Mouse (Mus musculus) limb, embryonic 14.5 days (tissue): ENCODE results near the gene Slc2a4. TPM values are rescaled to one million over a fixed set of nuclear protein-coding genes. Genes with fewer than 3 reads are reported as not detected.
"Not testable (repeated sequence)": the region's sequence is repeated elsewhere in the genome, so short reads cannot be mapped to it uniquely, and the experiment has no call there.

Source experiments
- ATAC-seq: fragments of 200-750 bp; cut with Nextera tagmentation; 2 replicates; pipeline ENCODE4 v1.8.0; 2017; ENCODE audit warnings: low read depth, moderate number of reproducible peaks, moderate TSS enrichment; ENCODE audit not compliant: low FRiP score
- DNase-seq: peaks from one replicate; pipeline ENCODE4 v3.0.0-alpha.2; 2015; ENCODE audit warnings: low spot score
- H3K27ac ChIP-seq: fragments of 300-500 bp; sonication (generic); replicated peaks from 2 replicates; pipeline ENCODE4 v1.5.1; 2014; ENCODE audit warnings: low read depth, mild to moderate bottlenecking, low read length, moderate library complexity, mixed read lengths
- H3K27me3 ChIP-seq: fragments of 300-500 bp; sonication (generic); 2 replicates; pipeline ENCODE4 v1.6.1; 2014; ENCODE audit warnings: low read length, mixed read lengths; ENCODE audit not compliant: control insufficient read depth, insufficient read depth
- H3K36me3 ChIP-seq: fragments of 300-500 bp; sonication (generic); 2 replicates; pipeline ENCODE4 v1.6.1; 2014; ENCODE audit warnings: mild to moderate bottlenecking, low read length, moderate library complexity, mixed read lengths; ENCODE audit not compliant: control insufficient read depth, insufficient read depth
- H3K4me1 ChIP-seq: fragments of 300-500 bp; sonication (generic); 2 replicates; pipeline ENCODE4 v1.6.1; 2014; ENCODE audit warnings: antibody characterized with exemption, low read length, mixed read lengths; ENCODE audit not compliant: control insufficient read depth, insufficient read depth
- H3K4me2 ChIP-seq: fragments of 300-500 bp; sonication (generic); replicated peaks from 2 replicates; pipeline ENCODE4 v1.6.1; 2014; ENCODE audit warnings: low read depth, mild to moderate bottlenecking, low read length, moderate library complexity; ENCODE audit not compliant: severe bottlenecking
- H3K4me3 ChIP-seq: fragments of 300-500 bp; sonication (generic); replicated peaks from 2 replicates; pipeline ENCODE4 v1.5.1; 2014; ENCODE audit warnings: low read length
- H3K9ac ChIP-seq: fragments of 300-500 bp; sonication (generic); 2 replicates; pipeline ENCODE4 v1.6.1; 2014; ENCODE audit warnings: mild to moderate bottlenecking, low read depth, low read length, moderate library complexity; ENCODE audit not compliant: severe bottlenecking
- H3K9me3 ChIP-seq: fragments of 300-500 bp; sonication (generic); 2 replicates; pipeline ENCODE4 v1.6.1; 2016; ENCODE audit warnings: low read length; ENCODE audit not compliant: control insufficient read depth
- POLR2A ChIP-seq: fragments of 200-500 bp; IDR thresholded peaks from 2 replicates; pipeline ENCODE4 v1.8.0; 2012; ENCODE audit warnings: inconsistent platforms, mild to moderate bottlenecking, moderate library complexity, borderline replicate concordance; ENCODE audit not compliant: insufficient read depth, insufficient read length; ENCODE audit errors: extremely low read depth
- WGBS: fragments of 180-500 bp; shearing (Covaris S2); extraction: QIAGEN DNeasy Blood & Tissue Kit; methylation state at CpG from one replicate; pipeline ENCODE4 v1.1.7; 2014; 5-methylcytosine and 5-hydroxymethylcytosine counted together
- polyA plus RNA-seq, 2 experiments: library from polyadenylated mRNA; depleted of rRNA in 1 of 2; stranded (reverse) in 1 of 2; unstranded in 1 of 2; fragments of >200 nt; fragmentation: Nextera tagmentation in 1 of 2; extraction: Ambion mirVana in 1 of 2; gene quantifications; 2 replicates each; pipeline versions ENCODE4 v1.2.1 to v1.2.3; 2012 to 2014

Slc2a4 gene
- polyA plus RNA-seq, 2 experiments = 19.3 to 31.0 TPM

DNA sequence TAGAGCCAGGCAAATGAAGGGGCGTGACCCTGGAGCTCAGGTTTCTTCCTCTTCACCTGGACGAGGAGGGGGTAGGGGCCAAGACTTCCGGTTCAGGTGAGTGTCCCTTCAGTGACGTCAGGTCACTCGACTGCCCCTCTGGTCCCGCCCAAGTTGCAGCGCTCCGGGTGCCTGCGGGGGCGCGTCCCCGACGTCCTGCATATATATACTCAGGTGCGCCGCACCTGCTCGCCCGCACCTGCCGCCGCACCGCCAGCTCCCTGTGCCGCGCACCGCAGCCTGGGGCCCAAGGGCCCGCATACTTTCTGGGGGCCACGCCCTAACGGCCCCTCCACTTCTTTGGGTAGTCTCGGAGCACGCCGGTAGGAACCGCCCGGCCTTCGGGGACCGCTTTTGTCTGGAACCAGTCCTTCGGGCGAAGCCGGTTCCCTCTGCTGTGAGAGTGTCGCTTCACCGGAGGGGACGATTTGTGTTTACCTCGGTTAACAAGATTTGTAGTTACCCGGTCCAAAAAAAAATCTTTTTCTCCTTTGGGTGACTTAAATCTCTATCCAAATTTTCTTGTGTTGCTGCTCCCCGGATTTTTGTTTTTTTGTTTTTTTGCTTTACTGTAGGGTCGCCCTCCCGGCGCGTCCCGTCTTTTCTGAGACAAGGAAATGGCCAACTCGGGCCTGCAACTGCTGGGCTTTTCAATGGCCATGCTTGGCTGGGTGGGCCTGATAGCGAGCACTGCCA, 17.4 kb upstream of the Slc2a4 start:
- no peak for TF ChIP-seq POLR2A
- Histone ChIP-seq H3K4me3 (peak overlapping the region; percentile 37), H3K27ac (no peak overlapping the region), H3K27me3 (peaks cover 68% of the 10 kb centered on the region), H3K4me2 (peak overlapping the region; percentile 68; the same call in 1 of the 2 replicates), H3K36me3 (peaks cover 28% of the 10 kb centered on the region), H3K4me1 (0 out of 2 replicates have a peak, but pooled peaks cover 3% of the 10 kb centered on the region), H3K9ac (0 out of 2 replicates have a peak overlapping the region, but pooled peaks have one; percentile 50), H3K9me3 (no peaks in the 10 kb centered on the region)
- 2% methylated on average over 49 of the region's 49 CpGs for WGBS
- no peak for DNase-seq
- no peak for ATAC-seq

DNA sequence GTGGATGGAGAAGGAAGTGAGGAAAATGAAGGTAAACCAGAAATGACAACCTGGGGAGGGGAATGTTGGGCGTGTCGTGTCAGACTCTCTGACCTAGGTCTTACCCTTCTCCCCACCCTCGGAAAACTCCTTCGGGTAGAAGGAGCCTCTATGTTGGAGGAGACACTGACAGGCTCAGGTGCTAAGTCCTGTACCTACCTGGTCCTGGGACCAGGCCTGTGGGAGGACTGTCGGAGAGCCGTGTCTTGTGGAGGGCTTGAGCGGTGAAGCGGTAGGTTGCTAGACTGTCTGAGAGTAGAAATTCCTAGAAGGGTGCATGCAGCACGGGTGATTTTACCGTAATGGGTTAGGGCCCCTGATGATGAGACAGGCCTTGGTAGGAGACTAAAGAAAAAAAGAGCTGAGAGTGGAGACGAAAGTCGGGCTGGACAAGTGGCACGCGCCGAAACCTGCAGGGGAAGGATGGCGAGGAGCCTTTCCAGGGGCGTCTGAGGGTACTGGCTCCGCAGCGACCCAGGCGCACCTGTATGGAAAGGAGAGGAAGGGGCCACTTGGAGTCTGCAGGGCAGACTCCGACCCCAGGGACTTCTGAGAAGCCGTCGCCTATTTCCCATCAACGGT, 16.8 kb upstream of the Slc2a4 start, which contains the start of gene Cldn7:
Gene Cldn7, plus strand, starts transcription at position 130 of the 621 bp plus-strand sequence.
- H3K9ac ChIP-seq = no peak within 1 kb of the TSS
- no peak for TF ChIP-seq POLR2A
- ATAC-seq (no peak), DNase-seq (no peak)
- no peak within 1 kb of the TSS for H3K27ac ChIP-seq
- peak within 1 kb of the TSS; percentile 18 for H3K4me3 ChIP-seq
- H3K9me3 ChIP-seq = no peaks in the 10 kb centered on the region
- peak within 1 kb of the TSS; percentile 28; the same call in 1 of the 2 replicates for H3K4me2 ChIP-seq
- 10% methylated on average over 24 of the region's 24 CpGs for WGBS
- H3K27me3 ChIP-seq = peaks cover 68% of the 10 kb centered on the region
- peaks cover 21% of the 10 kb centered on the region for H3K36me3 ChIP-seq
- 0 out of 2 replicates have a peak, but pooled peaks cover 3% of the 10 kb centered on the region for H3K4me1 ChIP-seq

DNA sequence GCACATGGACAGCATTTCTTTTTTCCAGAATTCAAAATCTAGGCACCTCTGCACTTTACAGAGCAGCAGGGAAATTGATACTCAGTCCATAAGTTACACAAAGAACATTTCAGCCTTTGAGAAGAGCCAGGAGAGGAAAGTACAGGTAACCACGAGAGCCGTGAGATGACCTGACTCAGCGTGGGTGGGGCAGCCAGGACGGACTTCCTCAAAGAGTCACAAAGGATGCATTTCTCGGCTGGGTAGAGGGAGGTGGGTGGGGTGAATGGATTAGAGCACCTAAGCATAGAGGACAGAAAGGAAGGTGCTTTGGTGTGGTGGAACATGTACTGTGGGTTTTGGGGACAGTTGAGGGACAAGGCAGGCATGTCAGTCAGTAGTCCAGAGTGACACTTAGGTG, 13.9 kb upstream of the Slc2a4 start:
- H3K4me1 ChIP-seq = 0 out of 2 replicates have a peak, but pooled peaks cover 2% of the 10 kb centered on the region
- H3K4me2 ChIP-seq = no peak overlapping the region
- DNase-seq (no peak), ATAC-seq (no peak)
- peaks cover 52% of the 10 kb centered on the region for H3K27me3 ChIP-seq
- H3K4me3 ChIP-seq = no peak overlapping the region
- no peak overlapping the region for H3K27ac ChIP-seq
- H3K9me3 ChIP-seq = no peaks in the 10 kb centered on the region
- 48% methylated on average over 5 of the region's 5 CpGs for WGBS
- no peak for TF ChIP-seq POLR2A
- no peak overlapping the region for H3K9ac ChIP-seq
- H3K36me3 ChIP-seq = no peaks in the 10 kb centered on the region

DNA sequence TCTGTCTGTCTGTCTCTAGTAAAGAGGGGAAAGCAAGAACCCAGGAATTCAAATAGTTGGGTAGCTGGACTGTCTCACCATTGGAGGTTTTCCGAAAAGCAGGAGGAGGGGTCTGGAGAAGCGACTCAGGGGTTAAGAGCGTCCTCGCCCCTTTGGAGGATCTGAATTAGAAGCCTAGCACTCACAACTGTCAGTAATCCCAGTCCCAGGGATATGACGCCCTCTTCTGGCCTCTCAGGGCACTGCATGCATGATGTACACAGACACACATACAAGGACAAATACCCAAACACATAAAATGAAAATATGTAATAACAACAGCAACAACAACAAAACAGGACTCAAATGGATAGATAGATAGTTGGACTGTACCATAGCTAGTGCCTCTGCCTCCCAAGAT, 12.6 kb upstream of the Slc2a4 start:
- peaks cover 40% of the 10 kb centered on the region for H3K27me3 ChIP-seq

DNA sequence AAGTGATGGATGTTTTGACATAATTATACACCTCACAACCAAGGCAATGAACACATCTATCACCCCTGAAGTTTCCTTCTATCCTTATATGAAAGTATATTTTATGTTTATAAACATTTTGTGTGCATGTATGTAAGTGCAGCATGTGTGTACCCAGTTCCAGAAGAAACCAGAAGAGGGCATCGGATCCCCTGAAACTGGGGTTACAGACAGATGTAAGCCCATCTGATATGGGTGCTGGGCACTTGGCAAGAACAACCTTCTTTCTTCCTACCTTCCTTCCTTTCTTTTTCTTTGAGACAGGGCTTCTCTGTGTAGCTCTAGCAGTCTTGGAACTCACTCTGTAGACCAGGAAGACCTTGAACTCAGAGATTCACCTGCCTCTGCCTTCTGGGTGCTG, 8.2 kb upstream of the Slc2a4 start:
- Histone ChIP-seq H3K27me3 (peaks cover 5% of the 10 kb centered on the region; the same call in 1 of the 2 replicates), H3K4me3 (no peak overlapping the region), H3K4me2 (no peak overlapping the region), H3K36me3 (no peaks in the 10 kb centered on the region), H3K9me3 (no peaks in the 10 kb centered on the region), H3K4me1 (no peaks in the 10 kb centered on the region), H3K9ac (no peak overlapping the region), H3K27ac (no peak overlapping the region)
- 73% methylated on average over 1 of the region's 1 CpGs for WGBS
- DNase-seq = no peak
- TF ChIP-seq POLR2A = no peak
- ATAC-seq = no peak

More for the DNA sequence above, 12.6 kb upstream of the Slc2a4 start:
- no peak overlapping the region for H3K9ac ChIP-seq
- 32% methylated on average over 5 of the region's 5 CpGs for WGBS
- TF ChIP-seq POLR2A = no peak
- no peaks in the 10 kb centered on the region for H3K9me3 ChIP-seq
- H3K4me1 ChIP-seq = no peaks in the 10 kb centered on the region
- H3K4me3 ChIP-seq = no peak overlapping the region
- H3K36me3 ChIP-seq = no peaks in the 10 kb centered on the region
- ATAC-seq (no peak), DNase-seq (no peak)
- H3K27ac ChIP-seq = no peak overlapping the region
- no peak overlapping the region for H3K4me2 ChIP-seq

DNA sequence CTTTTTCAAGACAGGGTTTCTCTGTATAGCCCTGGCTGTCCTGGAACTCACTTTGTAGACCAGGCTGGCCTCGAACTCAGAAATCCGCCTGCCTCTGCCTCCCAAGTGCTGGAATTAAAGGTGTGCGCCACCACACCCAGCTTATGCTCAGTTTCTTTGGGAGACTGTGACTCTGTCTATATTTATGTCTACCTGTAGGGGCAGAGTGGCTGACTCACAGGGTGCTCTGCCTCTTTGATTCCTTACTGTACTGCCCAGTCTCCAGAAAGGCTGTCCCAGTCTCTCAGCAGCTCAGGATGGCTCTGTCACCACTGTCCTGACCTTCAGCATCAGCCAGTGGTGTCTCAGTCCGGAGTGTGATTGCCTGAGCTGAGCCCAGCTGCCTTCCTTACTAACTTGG, 7.6 kb upstream of the Slc2a4 start:
- not testable (repeated sequence) for DNase-seq, ATAC-seq, H3K4me1 ChIP-seq, H3K36me3 ChIP-seq, H3K27me3 ChIP-seq, H3K4me2 ChIP-seq, H3K27ac ChIP-seq, H3K4me3 ChIP-seq, H3K9me3 ChIP-seq, H3K9ac ChIP-seq
- 78% methylated on average over 4 of the region's 4 CpGs for WGBS
